Mouse (Mus musculus): Measurements from ENCODE around the gene Sprr2i. TPM values are rescaled to one million over a fixed set of nuclear protein-coding genes. Genes with fewer than 3 reads are reported as not detected.

The Sprr2i gene
- not detected in 2 replicates for polyA plus RNA-seq (2015; fragmentation: Nextera tagmentation; extraction: Ambion mirVana)

DNA sequence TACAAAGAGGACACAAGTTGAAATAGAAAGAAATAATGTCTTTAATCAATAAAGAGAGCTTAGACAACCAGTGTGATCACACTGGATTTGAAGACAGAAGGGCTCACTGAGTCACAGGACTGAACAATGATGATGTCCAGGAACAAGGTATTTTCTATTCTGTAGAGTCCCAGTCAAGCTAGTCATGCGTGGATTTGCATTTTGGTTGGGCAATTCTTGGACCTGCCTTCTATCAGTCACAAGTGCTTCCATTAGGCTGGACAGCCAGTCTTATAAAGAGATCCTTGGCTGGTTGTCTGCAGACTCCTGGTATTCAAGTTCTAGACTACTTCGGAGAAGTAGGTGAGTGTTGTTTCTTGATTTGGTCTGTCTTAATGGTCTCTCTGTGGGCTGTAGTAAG is at the start of gene Sprr2i:
TSS of gene Sprr2i (plus strand) at position 301 of the 400 bp plus-strand sequence.

DNA sequence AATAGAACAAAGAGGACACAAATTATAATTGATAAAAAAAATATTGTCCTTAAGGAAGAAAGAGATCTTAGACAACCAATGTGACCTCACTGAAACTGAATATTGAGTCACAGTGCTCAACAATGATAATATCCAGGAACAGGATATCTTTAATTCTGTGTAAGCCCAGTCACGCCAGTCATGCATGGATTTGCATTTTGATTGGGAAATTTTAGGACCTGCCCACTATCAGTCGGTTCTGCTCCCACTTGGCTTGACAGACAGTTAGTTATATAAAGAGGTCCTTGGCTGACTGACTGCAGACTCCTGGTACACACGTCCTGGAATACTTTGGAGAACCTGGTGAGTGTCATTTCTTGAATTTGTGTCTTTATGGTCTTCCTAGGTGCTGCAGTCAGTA is 42.9 kb upstream of the Sprr2i start, which contains the start of gene Sprr2f:
TSS of gene Sprr2f (plus strand) at position 301 of the 400 bp plus-strand sequence.

GRCm38 (mm10) chr3:92385385-92385784 is 22.4 kb upstream of the Sprr2i start, which contains the start of gene Sprr2h:
Sprr2h (plus strand) TSS chr3:92385685.

GRCm38 (mm10) chr3:92417782-92418181 is 10.0 kb downstream of the Sprr2i start, which contains the start of gene Sprr2j-ps:
Sprr2j-ps (plus strand) TSS chr3:92418082.

DNA sequence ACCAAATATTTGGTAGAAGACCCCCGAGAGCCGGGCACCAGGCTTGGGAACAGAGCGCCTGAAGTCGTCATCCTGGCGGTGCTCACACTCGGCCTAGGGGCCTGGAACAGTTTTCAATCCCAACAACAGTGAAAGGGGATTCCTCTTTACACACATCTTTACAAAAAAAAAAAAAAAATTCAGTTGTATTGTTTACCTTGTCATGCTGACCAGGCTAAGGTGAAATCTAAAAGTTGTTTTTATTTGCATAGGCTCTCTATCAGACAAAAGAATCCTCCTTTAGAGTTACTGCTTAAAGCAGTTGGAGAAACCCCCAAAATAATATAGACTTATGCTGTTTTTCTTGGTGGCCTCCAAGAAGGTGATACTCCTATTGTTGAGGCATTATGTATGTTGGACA is 21.5 kb downstream of the Sprr2i start, which contains the start of gene Gm9774:
TSS of gene Gm9774 (minus strand) at position 101 of the 400 bp plus-strand sequence.

GRCm38 (mm10) chr3:92432282-92432681 is 24.5 kb downstream of the Sprr2i start, which contains the start of gene Sprr2k:
Sprr2k (plus strand) TSS chr3:92432582.

DNA sequence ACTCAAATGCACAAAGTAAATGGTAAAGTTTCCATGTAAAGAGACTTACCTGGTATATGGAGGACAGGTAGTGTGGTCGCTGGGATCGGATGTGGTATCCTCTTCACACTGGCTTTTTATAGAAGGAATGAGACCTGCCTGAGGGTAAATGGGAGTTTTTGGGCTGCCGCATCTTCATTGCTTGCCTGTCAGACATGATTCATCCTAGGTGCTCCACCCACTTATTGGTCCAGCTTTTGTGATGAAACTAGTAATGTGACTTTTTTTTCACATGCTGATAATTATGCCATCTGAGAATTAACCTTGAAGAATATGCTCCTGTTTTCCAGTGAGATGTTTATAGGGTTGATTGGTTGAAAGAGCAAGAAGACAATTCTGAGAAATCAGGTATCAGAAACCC is 30.9 kb downstream of the Sprr2i start, which contains the start of gene Sprr1b:
TSS of gene Sprr1b (minus strand) at position 101 of the 400 bp plus-strand sequence.

DNA sequence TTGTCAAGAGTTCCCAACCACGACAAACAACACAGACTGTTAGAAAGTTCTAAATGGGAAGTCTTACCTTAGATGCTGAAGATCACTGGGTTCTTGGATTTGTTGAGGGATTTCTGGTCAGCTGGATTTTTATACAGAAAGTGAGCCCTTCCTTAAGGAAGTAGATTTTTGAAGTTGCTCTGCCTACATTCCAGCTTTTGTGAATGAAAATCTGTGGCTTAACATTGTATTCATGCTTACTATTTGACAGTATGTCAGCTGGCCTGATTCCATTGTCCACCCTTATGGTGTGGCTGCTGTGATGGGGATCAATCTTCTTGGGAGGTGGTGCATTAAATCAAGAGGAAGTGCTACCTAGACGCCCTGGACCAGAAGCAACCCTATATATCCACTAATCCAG is 50.8 kb downstream of the Sprr2i start, which contains the start of gene Sprr3:
TSS of gene Sprr3 (minus strand) at position 101 of the 400 bp plus-strand sequence.

Other genes with a start within 250 kb of the Sprr2i start
- not detected in 2 replicates for gene Sprr2a1, start 192.2 kb upstream of the Sprr2i start, polyA plus RNA-seq (2015; fragmentation: Nextera tagmentation; extraction: Ambion mirVana)
- 0.87 and 0.88 TPM in 2 replicates for gene Sprr2a2, start 192.1 kb upstream of the Sprr2i start, polyA plus RNA-seq (2015; fragmentation: Nextera tagmentation; extraction: Ambion mirVana)
- not detected in 2 replicates for gene Sprr2a3, start 122.6 kb upstream of the Sprr2i start, polyA plus RNA-seq (2015; fragmentation: Nextera tagmentation; extraction: Ambion mirVana)
- not detected in 2 replicates for gene Sprr2b, start 91.4 kb upstream of the Sprr2i start, polyA plus RNA-seq (2015; fragmentation: Nextera tagmentation; extraction: Ambion mirVana)
- not detected in 2 replicates for gene Sprr2d, start 68.9 kb upstream of the Sprr2i start, polyA plus RNA-seq (2015; fragmentation: Nextera tagmentation; extraction: Ambion mirVana)
- gene Sprr2e, start 55.8 kb upstream of the Sprr2i start, polyA plus RNA-seq (2015; fragmentation: Nextera tagmentation; extraction: Ambion mirVana): not detected in 2 replicates
- gene Sprr2f, start 42.8 kb upstream of the Sprr2i start, polyA plus RNA-seq (2015; fragmentation: Nextera tagmentation; extraction: Ambion mirVana): not detected in 2 replicates
- gene Sprr2h, start 22.3 kb upstream of the Sprr2i start, polyA plus RNA-seq (2015; fragmentation: Nextera tagmentation; extraction: Ambion mirVana): not detected in 2 replicates
- gene Sprr2j-ps, start 10.1 kb downstream of the Sprr2i start, polyA plus RNA-seq (2015; fragmentation: Nextera tagmentation; extraction: Ambion mirVana): not detected in 2 replicates
- 6.8 and 7.6 TPM in 2 replicates for gene Gm9774, start 21.4 kb downstream of the Sprr2i start, polyA plus RNA-seq (2015; fragmentation: Nextera tagmentation; extraction: Ambion mirVana)
- not detected in 2 replicates for gene Sprr2k, start 24.6 kb downstream of the Sprr2i start, polyA plus RNA-seq (2015; fragmentation: Nextera tagmentation; extraction: Ambion mirVana)
- gene Sprr1b, start 30.8 kb downstream of the Sprr2i start, polyA plus RNA-seq (2015; fragmentation: Nextera tagmentation; extraction: Ambion mirVana): not detected in 2 replicates
- gene Sprr3, start 50.7 kb downstream of the Sprr2i start, polyA plus RNA-seq (2015; fragmentation: Nextera tagmentation; extraction: Ambion mirVana): 0.11 TPM in 1 of 2 replicates, not detected in the other
- gene Sprr1a, start 77.9 kb downstream of the Sprr2i start, polyA plus RNA-seq (2015; fragmentation: Nextera tagmentation; extraction: Ambion mirVana): 0.17 TPM in 1 of 2 replicates, not detected in the other
- not detected in 2 replicates for gene Sprr4, start 92.5 kb downstream of the Sprr2i start, polyA plus RNA-seq (2015; fragmentation: Nextera tagmentation; extraction: Ambion mirVana)
- gene 2310046K23Rik, start 126.5 kb downstream of the Sprr2i start, polyA plus RNA-seq (2015; fragmentation: Nextera tagmentation; extraction: Ambion mirVana): not detected in 2 replicates
- gene Ivl, start 165.7 kb downstream of the Sprr2i start, polyA plus RNA-seq (2015; fragmentation: Nextera tagmentation; extraction: Ambion mirVana): 0.12 and 0.19 TPM in 2 replicates
- not detected in 2 replicates for gene Smcp, start 181.0 kb downstream of the Sprr2i start, polyA plus RNA-seq (2015; fragmentation: Nextera tagmentation; extraction: Ambion mirVana)
- not detected in 2 replicates for gene 2210017I01Rik, start 199.5 kb downstream of the Sprr2i start, polyA plus RNA-seq (2015; fragmentation: Nextera tagmentation; extraction: Ambion mirVana)
- not detected in 2 replicates for gene Lce6a, start 213.7 kb downstream of the Sprr2i start, polyA plus RNA-seq (2015; fragmentation: Nextera tagmentation; extraction: Ambion mirVana)
- not detected in 2 replicates for gene Lce1a1, start 240.3 kb downstream of the Sprr2i start, polyA plus RNA-seq (2015; fragmentation: Nextera tagmentation; extraction: Ambion mirVana)
- not detected in 2 replicates for gene Lce1b, start 248.9 kb downstream of the Sprr2i start, polyA plus RNA-seq (2015; fragmentation: Nextera tagmentation; extraction: Ambion mirVana)